Mouse (Mus musculus) limb, embryonic 12.5 days (tissue): ENCODE measurements around the gene Add3. TPM values are rescaled to one million over a fixed set of nuclear protein-coding genes. Genes with fewer than 3 reads are reported as not detected.

ENCODE experiments used
- ATAC-seq: fragments of 200-750 bp; cut with Nextera tagmentation; 2 replicates; pipeline ENCODE4 v1.8.0; 2017; ENCODE audit warnings: low read depth, moderate TSS enrichment; ENCODE audit not compliant: insufficient number of reproducible peaks, insufficient read depth, low FRiP score, low TSS enrichment
- H3K27ac ChIP-seq: fragments of 300-500 bp; sonication (generic); 2 replicates; pipeline ENCODE4 v1.5.1; 2016; ENCODE audit warnings: mild to moderate bottlenecking, moderate library complexity
- H3K27me3 ChIP-seq: fragments of 300-500 bp; sonication (generic); 2 replicates; pipeline ENCODE4 v1.6.1; 2016; ENCODE audit warnings: mild to moderate bottlenecking, moderate library complexity
- H3K36me3 ChIP-seq: fragments of 300-500 bp; sonication (generic); 2 replicates; pipeline ENCODE4 v1.6.1; 2016; ENCODE audit warnings: mild to moderate bottlenecking, moderate library complexity
- H3K4me1 ChIP-seq: fragments of 300-500 bp; sonication (generic); replicated peaks from 2 replicates; pipeline ENCODE4 v1.6.1; 2016
- H3K4me2 ChIP-seq: fragments of 300-500 bp; sonication (generic); 2 replicates; pipeline ENCODE4 v1.6.1; 2016; ENCODE audit warnings: mild to moderate bottlenecking, moderate library complexity
- H3K4me3 ChIP-seq: fragments of 300-500 bp; sonication (generic); replicated peaks from 2 replicates; pipeline ENCODE4 v1.5.1; 2016; ENCODE audit warnings: mild to moderate bottlenecking
- H3K9ac ChIP-seq: fragments of 300-500 bp; sonication (generic); replicated peaks from 2 replicates; pipeline ENCODE4 v1.6.1; 2016; ENCODE audit warnings: mild to moderate bottlenecking, moderate library complexity
- H3K9me3 ChIP-seq: fragments of 300-500 bp; sonication (generic); 2 replicates; pipeline ENCODE4 v1.6.1; 2016; ENCODE audit warnings: mild to moderate bottlenecking, moderate library complexity
- WGBS: fragments of 180-500 bp; shearing (Covaris S2); methylation state at CpG from one replicate; pipeline ENCODE4 v1.1.7; 2016; 5-methylcytosine and 5-hydroxymethylcytosine counted together
- polyA plus RNA-seq: library from polyadenylated mRNA; unstranded; fragments of >200 nt; fragmentation: Nextera tagmentation; extraction: Ambion mirVana; gene quantifications from 2 replicates; pipeline ENCODE4 v1.2.1, GENCODE M21; 2016

The Add3 gene
- polyA plus RNA-seq, 1 experiment from 2014 or later = 83.8 TPM

GRCm38 (mm10) chr19:53282571-53282970 is 142.3 kb downstream of the Add3 start:
- Histone ChIP-seq H3K27ac (no peak overlapping the region), H3K27me3 (0 out of 2 replicates have a peak, but pooled peaks cover 3% of the 10 kb centered on the region), H3K9me3 (no peaks in the 10 kb centered on the region), H3K36me3 (no peaks in the 10 kb centered on the region), H3K4me3 (no peak overlapping the region), H3K4me2 (no peak overlapping the region), H3K4me1 (0 out of 2 replicates have a peak, but pooled peaks cover 8% of the 10 kb centered on the region), H3K9ac (no peak overlapping the region)
- 83% methylated on average over 10 of the region's 10 CpGs for WGBS
- ATAC-seq = no peak

GRCm38 (mm10) chr19:53283742-53284141 is 143.5 kb downstream of the Add3 start:
- no peaks in the 10 kb centered on the region for H3K36me3 ChIP-seq
- WGBS = 84% methylated on average over 7 of the region's 7 CpGs
- no peak for ATAC-seq

GRCm38 (mm10) chr19:53284268-53285208 is 144.3 kb downstream of the Add3 start:
- Histone ChIP-seq H3K9me3 (no peaks in the 10 kb centered on the region), H3K4me3 (no peak overlapping the region), H3K4me2 (no peak overlapping the region), H3K27ac (no peak overlapping the region), H3K9ac (no peak overlapping the region), H3K27me3 (0 out of 2 replicates have a peak, but pooled peaks cover 3% of the 10 kb centered on the region), H3K4me1 (0 out of 2 replicates have a peak, but pooled peaks cover 4% of the 10 kb centered on the region), H3K36me3 (no peaks in the 10 kb centered on the region)
- 41% methylated on average over 20 of the region's 20 CpGs for WGBS
- no peak for ATAC-seq

More at GRCm38 (mm10) chr19:53283742-53284141, 143.5 kb downstream of the Add3 start:
- Histone ChIP-seq H3K9me3 (no peaks in the 10 kb centered on the region), H3K9ac (no peak overlapping the region), H3K27me3 (0 out of 2 replicates have a peak, but pooled peaks cover 3% of the 10 kb centered on the region), H3K4me1 (0 out of 2 replicates have a peak, but pooled peaks cover 8% of the 10 kb centered on the region), H3K4me2 (no peak overlapping the region), H3K27ac (no peak overlapping the region), H3K4me3 (no peak overlapping the region)

- no peaks in the 10 kb centered on the region for H3K36me3 ChIP-seq
- H3K4me3 ChIP-seq = no peak overlapping the region
- H3K4me2 ChIP-seq = no peak overlapping the region
- peaks cover 6% of the 10 kb centered on the region; the same call in 1 of the 2 replicates for H3K4me1 ChIP-seq
- 78% methylated on average over 23 of the region's 23 CpGs for WGBS
- H3K27me3 ChIP-seq = no peaks in the 10 kb centered on the region
- no peaks in the 10 kb centered on the region for H3K9me3 ChIP-seq
- H3K27ac ChIP-seq = no peak overlapping the region
- no peak for ATAC-seq
- no peak overlapping the region for H3K9ac ChIP-seq
Measured at GRCm38 (mm10) chr19:53296331-53297254, 156.3 kb downstream of the Add3 start.

Other genes with a start within 250 kb of the Add3 start
- 146 and 150 TPM in 2 replicates for gene Xpnpep1, start 100.2 kb upstream of the Add3 start, polyA plus RNA-seq
- 45.5 and 46.6 TPM in 2 replicates for gene Mxi1, start 170.1 kb downstream of the Add3 start, polyA plus RNA-seq
- gene Gm10197, start 231.3 kb downstream of the Add3 start, polyA plus RNA-seq = not detected in 2 replicates